Mouse (Mus musculus) midbrain, embryonic 14.5 days (tissue): ENCODE data around the gene Tiprl. TPM values are rescaled to one million over a fixed set of nuclear protein-coding genes. Genes with fewer than 3 reads are reported as not detected.
A peak's percentile ranks its signal among the peaks of the same experiment; 100 is the strongest.

ENCODE experiments used
- ATAC-seq: fragments of 200-750 bp; cut with Nextera tagmentation; 2 replicates; pipeline ENCODE4 v1.8.0; 2017; ENCODE audit warnings: moderate number of reproducible peaks, moderate library complexity; ENCODE audit not compliant: low FRiP score, low TSS enrichment
- DNase-seq: peaks from one replicate; pipeline ENCODE4 v3.0.0-alpha.2; 2015
- H3K27ac ChIP-seq: fragments of 300-500 bp; sonication (generic); replicated peaks from 2 replicates; pipeline ENCODE4 v1.5.1; 2014; ENCODE audit warnings: mild to moderate bottlenecking, low read depth, low read length, moderate library complexity
- H3K27me3 ChIP-seq: fragments of 300-500 bp; sonication (generic); 2 replicates; pipeline ENCODE4 v1.6.1; 2014; ENCODE audit warnings: low read length, control low read depth, mixed read lengths; ENCODE audit not compliant: control insufficient read depth, insufficient read depth
- H3K36me3 ChIP-seq: fragments of 300-500 bp; sonication (generic); 2 replicates; pipeline ENCODE4 v1.6.1; 2014; ENCODE audit warnings: low read length, control low read depth; ENCODE audit not compliant: control insufficient read depth, insufficient read depth
- H3K4me1 ChIP-seq: fragments of 300-500 bp; sonication (generic); 2 replicates; pipeline ENCODE4 v1.6.1; 2014; ENCODE audit warnings: mild to moderate bottlenecking, antibody characterized with exemption, low read length, control low read depth; ENCODE audit not compliant: control insufficient read depth, insufficient read depth
- H3K4me2 ChIP-seq: fragments of 300-500 bp; sonication (generic); 2 replicates; pipeline ENCODE4 v1.6.1; 2014; ENCODE audit warnings: mild to moderate bottlenecking, low read length, moderate library complexity
- H3K4me3 ChIP-seq: fragments of 300-500 bp; sonication (generic); replicated peaks from 2 replicates; pipeline ENCODE4 v1.5.1; 2014; ENCODE audit warnings: low read depth, low read length
- H3K9ac ChIP-seq: fragments of 300-500 bp; sonication (generic); replicated peaks from 2 replicates; pipeline ENCODE4 v1.6.1; 2014; ENCODE audit warnings: mild to moderate bottlenecking, low read length, moderate library complexity
- H3K9me3 ChIP-seq: fragments of 300-500 bp; sonication (generic); 2 replicates; pipeline ENCODE4 v1.6.1; 2016; ENCODE audit warnings: low read length, control low read depth, mixed read lengths; ENCODE audit not compliant: control insufficient read depth
- WGBS: fragments of 180-500 bp; shearing (Covaris S2); extraction: QIAGEN DNeasy Blood & Tissue Kit; methylation state at CpG from one replicate; pipeline ENCODE4 v1.1.7; 2014; 5-methylcytosine and 5-hydroxymethylcytosine counted together
- polyA plus RNA-seq: library from polyadenylated mRNA; unstranded; fragments of >200 nt; fragmentation: Nextera tagmentation; extraction: Ambion mirVana; gene quantifications from 2 replicates; pipeline ENCODE4 v1.2.1, GENCODE M21; 2014

Tiprl gene
- polyA plus RNA-seq, result 145 and 150 TPM in 2 replicates

DNA sequence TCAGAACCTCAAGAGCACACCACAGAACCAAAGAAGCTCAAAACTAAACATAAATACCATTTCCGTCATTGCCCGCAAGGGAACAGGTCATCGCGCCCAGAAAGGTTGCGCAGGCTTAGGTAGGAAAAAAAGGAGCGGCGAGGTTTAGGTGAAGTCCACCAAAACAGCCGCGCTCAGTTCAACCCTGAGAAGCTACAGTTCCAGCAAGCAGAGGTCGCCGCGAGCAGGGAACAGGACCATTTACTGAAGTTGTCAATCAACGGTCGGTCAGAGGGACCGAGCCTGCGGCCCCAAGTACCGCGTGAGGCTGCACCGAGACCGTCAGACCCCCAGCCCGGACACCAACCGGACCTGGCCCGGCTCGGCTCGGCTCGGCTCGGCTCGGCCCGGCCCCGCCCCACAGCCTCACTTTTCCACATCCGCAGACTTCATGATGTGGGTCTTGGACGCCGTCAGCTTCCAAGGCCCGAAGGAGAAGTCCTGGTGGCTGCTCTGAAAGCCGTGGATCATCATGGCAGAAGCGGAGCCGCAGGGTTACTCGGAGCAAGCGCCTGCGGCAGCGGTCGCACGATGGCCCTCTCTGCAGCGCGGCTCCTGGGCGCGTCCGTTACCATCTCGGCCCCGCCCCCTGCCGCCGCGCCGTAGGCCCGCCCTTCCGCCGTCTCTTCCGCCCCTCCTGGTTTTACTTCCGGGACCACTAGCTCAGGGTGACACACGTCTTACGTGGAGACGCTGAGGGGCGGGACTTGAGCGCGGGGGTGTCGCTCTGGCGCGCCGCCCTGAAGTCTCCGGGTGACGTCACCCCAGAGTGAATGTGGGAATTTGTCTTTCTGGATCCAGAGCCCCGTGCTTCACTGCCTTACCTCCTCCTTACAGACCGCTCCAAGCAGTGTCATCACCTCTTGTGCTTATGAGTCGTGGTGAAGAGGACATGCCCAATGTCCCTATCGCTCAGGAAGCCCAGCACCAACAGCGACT is at the start of gene Tiprl:
Gene Tiprl (minus strand): TSS at position 676 of the 978 bp plus-strand sequence.
- peak within 1 kb of the TSS; percentile 88 for H3K27ac ChIP-seq
- peak within 1 kb of the TSS; percentile 91 for H3K4me3 ChIP-seq
- under 1% methylated on average over 75 of the region's 76 CpGs for WGBS
- peak within 1 kb of the TSS; percentile 81 for H3K4me2 ChIP-seq
- H3K9ac ChIP-seq, result peak within 1 kb of the TSS; percentile 80
- H3K4me1 ChIP-seq, result peaks cover 8% of the 10 kb centered on the region
- H3K27me3 ChIP-seq, result no peaks in the 10 kb centered on the region
- ATAC-seq (peak; percentile 99), DNase-seq (peak; percentile 99)
- H3K36me3 ChIP-seq, result no peaks in the 10 kb centered on the region
- H3K9me3 ChIP-seq, result no peaks in the 10 kb centered on the region

DNA sequence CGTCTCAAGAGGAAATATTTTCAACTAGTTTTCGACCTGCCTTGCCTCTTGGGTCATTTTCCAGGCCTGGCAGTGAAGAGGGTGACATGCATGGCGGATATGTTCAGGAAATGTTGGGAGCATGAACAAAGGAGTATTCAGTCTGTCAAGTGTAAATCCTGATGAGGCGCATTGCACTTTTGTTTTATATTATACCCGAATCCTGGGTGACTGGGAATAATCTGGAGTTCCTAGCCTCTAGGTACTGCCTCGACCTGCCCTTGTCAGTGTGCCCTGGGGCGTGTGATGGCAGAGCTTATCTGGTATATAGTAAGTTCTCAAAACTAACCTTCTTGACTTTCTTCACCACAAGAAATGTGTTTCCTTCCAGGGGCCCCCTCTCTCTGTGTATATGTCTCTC is 47.3 kb upstream of the Tiprl start:
- DNase-seq (peak; percentile 11), ATAC-seq (no peak)
- Histone ChIP-seq H3K36me3 (no peaks in the 10 kb centered on the region), H3K4me3 (peak overlapping the region; percentile 86), H3K4me2 (peak overlapping the region; percentile 77), H3K9me3 (no peaks in the 10 kb centered on the region), H3K27ac (no peak overlapping the region), H3K4me1 (peaks cover 28% of the 10 kb centered on the region), H3K9ac (peak overlapping the region; percentile 98; the same call in 1 of the 2 replicates), H3K27me3 (no peaks in the 10 kb centered on the region)
- WGBS, result 59% methylated on average over 7 of the region's 7 CpGs

DNA sequence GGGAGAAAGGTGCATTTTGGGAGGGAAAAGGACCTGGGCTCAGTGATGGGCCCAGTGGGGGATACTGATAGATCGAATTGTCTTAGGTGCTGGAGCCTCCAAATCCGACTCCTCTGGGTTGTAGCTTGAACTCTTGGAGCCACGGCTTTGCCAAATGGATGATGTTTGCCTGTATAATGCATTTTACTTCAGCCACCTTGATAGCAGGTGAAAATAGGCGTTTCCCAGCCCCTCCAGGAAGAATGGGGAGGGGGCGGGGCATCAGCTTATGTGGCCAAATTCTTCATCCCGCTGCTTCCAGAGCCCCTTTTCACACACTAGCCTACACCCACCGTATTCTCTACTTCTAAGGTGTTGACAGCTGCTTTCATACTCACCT is 46.2 kb upstream of the Tiprl start:
- H3K4me1 ChIP-seq, result peaks cover 28% of the 10 kb centered on the region
- WGBS, result 11% methylated on average over 7 of the region's 7 CpGs
- no peaks in the 10 kb centered on the region for H3K36me3 ChIP-seq
- peak; percentile 22 for DNase-seq
- no peak for ATAC-seq
- H3K9me3 ChIP-seq, result no peaks in the 10 kb centered on the region
- peak overlapping the region; percentile 86 for H3K4me3 ChIP-seq
- peak overlapping the region; percentile 77 for H3K4me2 ChIP-seq
- H3K27ac ChIP-seq, result peak overlapping the region; percentile 93; the same call in 1 of the 2 replicates
- H3K9ac ChIP-seq, result peak overlapping the region; percentile 98
- H3K27me3 ChIP-seq, result no peaks in the 10 kb centered on the region

DNA sequence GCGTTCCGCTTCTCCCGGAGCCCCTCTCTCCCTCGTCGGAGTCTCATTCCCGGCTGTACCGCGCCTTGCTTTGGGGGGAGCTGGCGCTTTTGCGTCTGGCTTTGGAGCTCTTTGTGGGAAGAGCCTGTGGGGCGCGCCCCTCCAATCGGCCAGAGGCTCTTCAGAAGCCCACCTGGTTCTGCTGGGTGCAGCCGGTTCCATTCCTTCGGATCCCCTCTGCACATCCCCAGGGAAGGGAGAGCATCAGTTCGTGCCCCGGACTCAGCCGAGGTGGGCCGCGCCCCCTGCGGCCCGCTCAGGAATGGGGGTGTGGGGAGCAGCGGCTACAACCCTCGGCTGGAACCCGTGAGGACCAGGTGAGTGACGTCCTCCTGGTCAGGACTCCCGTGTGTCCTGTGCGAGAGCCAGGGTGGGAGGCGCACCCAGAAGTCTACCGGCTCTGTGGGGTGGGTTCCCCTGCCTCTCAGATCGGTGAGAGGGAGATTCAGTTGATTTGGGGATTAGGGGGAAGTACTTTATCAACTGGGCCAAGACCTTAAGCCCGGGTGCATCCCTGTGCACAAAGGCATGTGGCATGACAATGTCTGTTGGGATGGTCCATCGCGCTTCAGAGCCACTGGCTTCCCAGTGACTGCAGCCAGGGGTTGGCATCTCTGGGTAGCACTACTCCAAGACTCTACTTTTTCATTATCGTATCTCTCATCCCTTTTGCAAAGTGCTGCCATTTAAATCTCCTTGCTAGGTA is 45.6 kb upstream of the Tiprl start:
- WGBS, result 1% methylated on average over 35 of the region's 35 CpGs
- DNase-seq (peak; percentile 67), ATAC-seq (peak; percentile 69)
- Histone ChIP-seq H3K27me3 (no peaks in the 10 kb centered on the region), H3K36me3 (no peaks in the 10 kb centered on the region), H3K4me3 (peak overlapping the region; percentile 86), H3K9me3 (no peaks in the 10 kb centered on the region), H3K27ac (peak overlapping the region; percentile 93), H3K9ac (peak overlapping the region; percentile 98), H3K4me2 (peak overlapping the region; percentile 77), H3K4me1 (peaks cover 28% of the 10 kb centered on the region)

DNA sequence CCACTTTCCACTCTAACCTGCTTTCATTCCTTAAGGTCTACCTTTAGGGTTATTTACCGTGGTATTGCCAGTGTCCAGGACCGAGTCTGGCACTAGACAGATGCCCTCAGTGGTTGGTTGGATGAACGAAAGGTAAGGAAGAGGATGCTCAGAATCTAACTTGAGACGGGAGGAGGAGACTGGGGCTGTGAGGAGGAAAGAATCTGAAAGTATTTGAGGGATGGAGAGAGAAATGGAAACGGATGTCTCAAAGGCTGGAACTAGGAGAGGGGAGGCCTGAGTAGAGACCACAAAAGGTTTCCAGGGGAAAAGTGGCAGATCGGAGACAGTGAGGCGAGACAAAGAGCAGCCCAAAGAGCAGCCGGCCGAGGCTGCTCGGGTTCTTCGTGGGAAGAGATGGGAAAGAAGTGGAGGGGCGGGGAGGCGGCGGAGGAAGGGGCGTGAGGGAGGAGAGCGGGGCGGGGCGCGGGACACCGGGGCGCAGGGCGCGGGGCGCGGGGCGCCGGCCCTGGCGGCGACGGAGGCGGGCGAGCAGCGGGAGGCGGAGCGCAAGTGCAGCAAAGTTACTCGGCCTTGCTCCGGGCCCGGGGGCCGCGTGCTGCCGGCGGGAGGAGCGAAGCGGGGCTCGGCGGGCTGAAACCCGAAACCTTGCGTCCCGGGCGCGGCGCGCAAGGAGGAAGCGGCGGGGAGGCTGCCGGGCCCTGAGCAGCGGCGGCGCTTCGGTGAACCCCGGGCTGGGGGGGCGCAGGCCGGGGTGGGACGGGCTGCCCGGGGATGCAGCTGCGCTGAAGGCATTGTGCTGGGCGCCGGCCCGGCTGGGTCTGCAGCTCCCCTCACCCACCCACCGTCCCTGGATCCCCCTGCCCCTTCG is 44.8 kb upstream of the Tiprl start:
- Histone ChIP-seq H3K9me3 (no peaks in the 10 kb centered on the region), H3K27me3 (no peaks in the 10 kb centered on the region), H3K36me3 (no peaks in the 10 kb centered on the region), H3K4me1 (peaks cover 28% of the 10 kb centered on the region), H3K4me3 (peak overlapping the region; percentile 86), H3K4me2 (peak overlapping the region; percentile 77), H3K27ac (peak overlapping the region; percentile 93), H3K9ac (peak overlapping the region; percentile 98)
- ATAC-seq, result peak; percentile 86
- DNase-seq, result peak; percentile 81
- under 1% methylated on average over 55 of the region's 71 CpGs for WGBS

DNA sequence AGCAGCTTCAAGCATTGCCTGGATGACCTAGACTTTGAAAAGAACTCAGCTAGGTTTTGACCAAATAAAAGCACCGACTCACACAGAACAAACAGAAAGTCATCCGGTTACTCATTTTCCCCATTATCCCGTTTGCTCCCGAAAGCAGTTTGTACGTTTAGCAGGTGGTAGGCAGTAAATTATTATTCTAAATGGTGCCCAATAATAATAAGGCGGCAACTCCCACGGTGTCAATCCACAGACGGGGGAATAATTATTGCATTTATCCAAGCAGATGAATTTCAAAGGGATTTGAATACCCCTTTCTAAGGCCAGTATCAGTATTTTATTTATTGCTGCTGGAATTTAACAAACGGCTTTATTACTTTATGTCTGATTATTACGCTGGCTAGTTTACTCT is 43.9 kb upstream of the Tiprl start:
- H3K27me3 ChIP-seq, result no peaks in the 10 kb centered on the region
- peaks cover 28% of the 10 kb centered on the region for H3K4me1 ChIP-seq
- peak overlapping the region; percentile 98 for H3K9ac ChIP-seq
- H3K27ac ChIP-seq, result peak overlapping the region; percentile 93
- peak overlapping the region; percentile 77 for H3K4me2 ChIP-seq
- ATAC-seq (no peak), DNase-seq (peak; percentile 25)
- no peaks in the 10 kb centered on the region for H3K36me3 ChIP-seq
- no peaks in the 10 kb centered on the region for H3K9me3 ChIP-seq
- peak overlapping the region; percentile 86 for H3K4me3 ChIP-seq
- WGBS, result 32% methylated on average over 10 of the region's 10 CpGs

DNA sequence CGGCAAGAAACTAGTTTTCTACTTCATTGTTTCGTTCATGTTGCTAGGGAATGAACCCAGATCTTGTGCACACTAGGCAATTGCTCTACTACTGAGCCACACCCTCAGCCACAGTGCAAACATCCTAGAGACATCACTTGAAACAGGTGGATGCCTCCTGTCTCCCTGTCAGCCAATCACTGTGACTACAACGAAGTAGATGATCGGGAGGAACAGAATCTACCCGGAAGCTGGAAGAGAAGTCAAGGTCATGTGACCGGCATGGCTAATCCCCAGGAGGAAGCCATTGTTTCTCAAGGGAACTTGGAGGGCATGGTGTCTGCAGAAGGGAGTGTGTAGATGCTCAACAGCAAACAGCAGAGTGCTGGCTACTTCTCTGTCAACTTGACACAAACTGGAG is 38.1 kb upstream of the Tiprl start:
- Histone ChIP-seq H3K4me3 (no peak overlapping the region), H3K36me3 (no peaks in the 10 kb centered on the region), H3K9me3 (no peaks in the 10 kb centered on the region), H3K4me1 (no peaks in the 10 kb centered on the region), H3K27me3 (no peaks in the 10 kb centered on the region), H3K27ac (no peak overlapping the region), H3K4me2 (no peak overlapping the region), H3K9ac (no peak overlapping the region)
- no peak for ATAC-seq
- WGBS, result 83% methylated on average over 6 of the region's 6 CpGs
- DNase-seq, result no peak
